Mouse (Mus musculus) forebrain, embryonic 14.5 days (tissue): ENCODE data around the gene Adra1d. TPM values are rescaled to one million over a fixed set of nuclear protein-coding genes. Genes with fewer than 3 reads are reported as not detected.

Experiments
- ATAC-seq: fragments of 200-750 bp; cut with Nextera tagmentation; 2 replicates; pipeline ENCODE4 v1.8.0; 2017; ENCODE audit warnings: mild to moderate bottlenecking, moderate library complexity
- DNase-seq: peaks from one replicate; pipeline ENCODE4 v3.0.0-alpha.2; 2015; ENCODE audit warnings: low spot score
- H3K27ac ChIP-seq: fragments of 300-500 bp; sonication (generic); 2 replicates; pipeline ENCODE4 v1.5.1; 2014; ENCODE audit warnings: low read depth, mild to moderate bottlenecking, control low read depth, low read length, moderate library complexity
- H3K27me3 ChIP-seq: fragments of 300-500 bp; sonication (generic); replicated peaks from 2 replicates; pipeline ENCODE4 v1.6.1; 2014; ENCODE audit warnings: low read length, control low read depth, mixed read lengths; ENCODE audit not compliant: control insufficient read depth, insufficient read depth
- H3K36me3 ChIP-seq: fragments of 300-500 bp; sonication (generic); 2 replicates; pipeline ENCODE4 v1.6.1; 2014; ENCODE audit warnings: low read length, control low read depth; ENCODE audit not compliant: control insufficient read depth, insufficient read depth
- H3K4me1 ChIP-seq: fragments of 300-500 bp; sonication (generic); 2 replicates; pipeline ENCODE4 v1.6.1; 2014; ENCODE audit warnings: antibody characterized with exemption, low read length, control low read depth; ENCODE audit not compliant: control insufficient read depth, insufficient read depth
- H3K4me2 ChIP-seq: fragments of 300-500 bp; sonication (generic); 2 replicates; pipeline ENCODE4 v1.6.1; 2014; ENCODE audit warnings: mild to moderate bottlenecking, control low read depth, low read length
- H3K4me3 ChIP-seq: fragments of 300-500 bp; sonication (generic); 2 replicates; pipeline ENCODE4 v1.5.1; 2014; ENCODE audit warnings: low read depth, low read length, control low read depth
- H3K9ac ChIP-seq: fragments of 300-500 bp; sonication (generic); 2 replicates; pipeline ENCODE4 v1.6.1; 2014; ENCODE audit warnings: mild to moderate bottlenecking, low read length, control low read depth, moderate library complexity
- H3K9me3 ChIP-seq: fragments of 300-500 bp; sonication (generic); replicated peaks from 2 replicates; pipeline ENCODE4 v1.6.1; 2016; ENCODE audit warnings: low read length, control low read depth, mixed read lengths; ENCODE audit not compliant: control insufficient read depth
- WGBS: fragments of 180-500 bp; shearing (Covaris S2); extraction: QIAGEN DNeasy Blood & Tissue Kit; methylation state at CpG from one replicate; pipeline ENCODE4 v1.1.7; 2014; 5-methylcytosine and 5-hydroxymethylcytosine counted together
- polyA plus RNA-seq: library from polyadenylated mRNA; unstranded; fragments of >200 nt; fragmentation: Nextera tagmentation; extraction: Ambion mirVana; gene quantifications from 2 replicates; pipeline ENCODE4 v1.2.1, GENCODE M21; 2014

Adra1d gene
- polyA plus RNA-seq, 1 experiment from 2014 or later = not detected

DNA sequence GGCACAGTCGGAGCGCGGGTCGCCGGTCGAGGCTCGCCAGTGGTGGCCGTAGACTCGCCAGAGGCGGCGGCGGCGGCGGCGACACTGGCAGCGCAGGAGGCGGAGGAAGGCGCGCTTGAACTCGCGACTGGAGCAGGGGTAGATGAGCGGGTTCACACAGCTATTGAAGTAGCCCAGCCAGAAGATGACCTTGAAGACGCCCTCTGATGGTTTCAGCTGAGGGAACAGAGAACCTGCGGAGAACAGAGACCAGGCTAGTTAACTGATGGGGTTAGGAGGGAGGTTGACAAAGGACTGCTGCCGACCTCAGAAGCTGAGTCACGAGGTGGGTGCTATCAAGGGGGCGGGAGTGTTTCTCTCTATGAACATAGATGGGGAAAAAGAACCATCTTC is 15.8 kb downstream of the Adra1d start:
- peak overlapping the region; percentile 71 for H3K4me2 ChIP-seq
- no peaks in the 10 kb centered on the region for H3K36me3 ChIP-seq
- H3K27ac ChIP-seq = no peak overlapping the region
- no peaks in the 10 kb centered on the region for H3K9me3 ChIP-seq
- ATAC-seq = no peak
- H3K4me3 ChIP-seq = peak overlapping the region; percentile 38
- peak overlapping the region; percentile 54 for H3K9ac ChIP-seq
- H3K27me3 ChIP-seq = peaks cover 33% of the 10 kb centered on the region
- peaks cover 7% of the 10 kb centered on the region for H3K4me1 ChIP-seq
- 2% methylated on average over 26 of the region's 27 CpGs for WGBS
- no peak for DNase-seq

GRCm38 (mm10) chr2:131545386-131546307 is 16.4 kb downstream of the Adra1d start:
- Histone ChIP-seq H3K27me3 (peaks cover 33% of the 10 kb centered on the region), H3K4me1 (peaks cover 7% of the 10 kb centered on the region), H3K9ac (peak overlapping the region; percentile 54), H3K4me3 (peak overlapping the region; percentile 38), H3K27ac (no peak overlapping the region), H3K4me2 (peak overlapping the region; percentile 71), H3K9me3 (no peaks in the 10 kb centered on the region), H3K36me3 (no peaks in the 10 kb centered on the region)
- ATAC-seq (peak; percentile 54), DNase-seq (peak; percentile 72)
- WGBS = 2% methylated on average over 45 of the region's 45 CpGs

GRCm38 (mm10) chr2:131542531-131542930 is 19.6 kb downstream of the Adra1d start:
- Histone ChIP-seq H3K9me3 (no peaks in the 10 kb centered on the region), H3K4me1 (peaks cover 7% of the 10 kb centered on the region), H3K9ac (no peak overlapping the region), H3K27me3 (peaks cover 22% of the 10 kb centered on the region), H3K4me3 (no peak overlapping the region), H3K4me2 (no peak overlapping the region), H3K36me3 (no peaks in the 10 kb centered on the region), H3K27ac (no peak overlapping the region)
- ATAC-seq (no peak), DNase-seq (peak; percentile 30)
- WGBS = 43% methylated on average over 6 of the region's 6 CpGs

DNA sequence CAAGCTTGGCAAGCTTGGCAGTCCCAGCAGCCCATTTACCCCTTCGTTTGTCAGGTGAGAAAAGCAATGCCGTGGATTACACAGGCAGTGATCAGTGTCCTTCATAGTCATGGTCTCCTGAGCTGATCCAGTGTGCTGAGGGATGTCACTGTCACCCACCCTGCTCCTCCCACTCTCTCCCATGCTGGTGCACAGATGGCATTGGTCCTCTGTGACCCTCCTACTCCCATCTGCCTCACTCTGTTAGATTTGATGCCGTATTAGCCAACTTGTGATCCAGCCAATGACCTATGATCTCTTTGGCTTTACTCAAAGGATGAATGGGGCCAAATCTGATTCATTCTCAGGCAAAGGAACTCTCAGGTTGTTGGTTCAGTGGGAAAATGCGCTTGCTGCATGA is 20.4 kb downstream of the Adra1d start:
- 66% methylated on average over 4 of the region's 4 CpGs for WGBS
- DNase-seq = no peak

DNA sequence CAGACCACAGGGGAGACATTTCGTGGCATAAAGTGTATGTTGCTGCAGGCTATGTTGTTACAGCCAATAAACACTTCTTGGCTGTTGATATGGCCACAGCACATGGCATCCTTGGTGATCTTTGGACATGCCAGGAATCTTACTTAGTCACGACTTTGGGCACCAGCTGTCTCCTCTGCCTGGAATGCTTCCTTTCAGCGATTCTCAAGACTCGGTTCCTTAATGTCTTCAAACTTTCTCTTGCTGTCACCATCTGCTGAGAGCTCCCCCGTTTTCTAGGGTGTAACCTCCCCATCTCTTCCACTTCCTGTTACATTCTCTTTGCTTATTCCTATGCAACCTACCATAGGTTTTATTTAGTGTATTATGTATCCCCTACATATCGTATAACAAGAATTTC is 22.3 kb downstream of the Adra1d start:
- Histone ChIP-seq H3K9me3 (no peaks in the 10 kb centered on the region), H3K36me3 (no peaks in the 10 kb centered on the region), H3K4me1 (no peaks in the 10 kb centered on the region), H3K4me2 (no peak overlapping the region), H3K4me3 (no peak overlapping the region), H3K27ac (no peak overlapping the region), H3K9ac (no peak overlapping the region), H3K27me3 (0 out of 2 replicates have a peak, but pooled peaks cover 4% of the 10 kb centered on the region)
- ATAC-seq (no peak), DNase-seq (no peak)
- 87% methylated on average over 6 of the region's 6 CpGs for WGBS

More for the DNA sequence above, 20.4 kb downstream of the Adra1d start:
- ATAC-seq = no peak
- H3K4me3 ChIP-seq = no peak overlapping the region
- H3K9me3 ChIP-seq = no peaks in the 10 kb centered on the region
- no peak overlapping the region for H3K9ac ChIP-seq
- peaks cover 15% of the 10 kb centered on the region for H3K27me3 ChIP-seq
- peaks cover 4% of the 10 kb centered on the region for H3K4me1 ChIP-seq
- no peaks in the 10 kb centered on the region for H3K36me3 ChIP-seq
- no peak overlapping the region for H3K27ac ChIP-seq
- no peak overlapping the region for H3K4me2 ChIP-seq

DNA sequence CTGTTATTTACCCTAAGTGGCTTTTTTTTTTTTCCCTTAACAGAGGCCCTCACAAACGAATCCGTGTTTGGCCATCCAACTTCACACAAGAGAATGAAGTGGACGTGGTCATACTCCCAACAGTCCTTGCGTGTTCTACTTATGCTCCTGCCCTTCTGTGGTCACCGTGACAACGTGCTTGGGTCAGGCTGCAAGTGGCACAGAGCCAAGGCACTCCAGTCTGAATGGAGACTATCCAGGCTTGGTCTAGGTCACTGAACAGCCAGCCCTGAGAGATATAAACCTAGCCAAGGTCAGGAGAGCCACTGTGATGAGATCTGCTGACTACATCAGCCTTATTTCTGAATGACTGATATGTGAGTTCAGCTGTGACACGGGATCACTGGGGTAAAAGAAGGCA is 23.7 kb downstream of the Adra1d start:
- H3K27me3 ChIP-seq = no peaks in the 10 kb centered on the region
- H3K9ac ChIP-seq = no peak overlapping the region
- DNase-seq (no peak), ATAC-seq (no peak)
- H3K4me2 ChIP-seq = no peak overlapping the region
- no peak overlapping the region for H3K4me3 ChIP-seq
- H3K4me1 ChIP-seq = no peaks in the 10 kb centered on the region
- H3K9me3 ChIP-seq = no peaks in the 10 kb centered on the region
- no peak overlapping the region for H3K27ac ChIP-seq
- H3K36me3 ChIP-seq = no peaks in the 10 kb centered on the region
- WGBS = 60% methylated on average over 7 of the region's 7 CpGs

GRCm38 (mm10) chr2:131535168-131535567 is 26.9 kb downstream of the Adra1d start:
- H3K4me2 ChIP-seq = no peak overlapping the region
- H3K27ac ChIP-seq = no peak overlapping the region
- H3K4me1 ChIP-seq = no peaks in the 10 kb centered on the region
- no peak for ATAC-seq
- no peak for DNase-seq
- H3K36me3 ChIP-seq = no peaks in the 10 kb centered on the region
- 96% methylated on average over 5 of the region's 5 CpGs for WGBS
- no peaks in the 10 kb centered on the region for H3K27me3 ChIP-seq
- H3K4me3 ChIP-seq = no peak overlapping the region
- no peaks in the 10 kb centered on the region for H3K9me3 ChIP-seq
- H3K9ac ChIP-seq = no peak overlapping the region

GRCm38 (mm10) chr2:131531271-131531670 is 30.8 kb downstream of the Adra1d start:
- H3K27ac ChIP-seq = no peak overlapping the region
- H3K36me3 ChIP-seq = no peaks in the 10 kb centered on the region
- no peaks in the 10 kb centered on the region for H3K27me3 ChIP-seq
- WGBS = 85% methylated on average over 7 of the region's 7 CpGs
- no peak for ATAC-seq
- no peak overlapping the region for H3K9ac ChIP-seq
- no peak overlapping the region for H3K4me3 ChIP-seq
- H3K4me2 ChIP-seq = no peak overlapping the region
- DNase-seq = no peak
- H3K4me1 ChIP-seq = no peaks in the 10 kb centered on the region
- H3K9me3 ChIP-seq = no peaks in the 10 kb centered on the region

DNA sequence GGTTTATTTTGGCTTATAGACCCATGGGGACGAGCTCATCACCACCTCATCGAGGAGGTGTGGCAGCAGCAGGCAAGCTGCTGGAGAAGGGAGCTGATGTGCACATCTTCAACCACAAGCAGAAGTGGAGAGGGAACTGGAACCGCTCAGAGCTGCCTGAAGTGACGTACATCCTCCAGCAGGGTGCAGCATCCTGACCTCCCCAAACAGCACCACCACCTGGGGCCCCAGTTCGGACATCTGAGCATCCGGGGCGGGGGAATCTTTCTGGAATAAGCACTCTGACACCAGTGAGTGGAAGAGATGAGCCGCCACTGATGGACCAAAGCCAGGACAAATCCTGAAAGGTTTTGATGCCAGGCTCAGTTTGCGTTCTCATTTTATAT is 31.5 kb downstream of the Adra1d start:
- H3K36me3 ChIP-seq = no peaks in the 10 kb centered on the region
- peak; percentile 63; the same call in 1 of the 2 replicates for ATAC-seq
- no peak overlapping the region for H3K4me2 ChIP-seq

More for the DNA sequence above, 31.5 kb downstream of the Adra1d start:
- no peak overlapping the region for H3K9ac ChIP-seq
- 26% methylated on average over 9 of the region's 9 CpGs for WGBS
- no peaks in the 10 kb centered on the region for H3K9me3 ChIP-seq
- no peak overlapping the region for H3K27ac ChIP-seq
- H3K4me1 ChIP-seq = no peaks in the 10 kb centered on the region
- peak; percentile 49 for DNase-seq
- no peaks in the 10 kb centered on the region for H3K27me3 ChIP-seq
- H3K4me3 ChIP-seq = no peak overlapping the region
